In the genomic region with DNA sequence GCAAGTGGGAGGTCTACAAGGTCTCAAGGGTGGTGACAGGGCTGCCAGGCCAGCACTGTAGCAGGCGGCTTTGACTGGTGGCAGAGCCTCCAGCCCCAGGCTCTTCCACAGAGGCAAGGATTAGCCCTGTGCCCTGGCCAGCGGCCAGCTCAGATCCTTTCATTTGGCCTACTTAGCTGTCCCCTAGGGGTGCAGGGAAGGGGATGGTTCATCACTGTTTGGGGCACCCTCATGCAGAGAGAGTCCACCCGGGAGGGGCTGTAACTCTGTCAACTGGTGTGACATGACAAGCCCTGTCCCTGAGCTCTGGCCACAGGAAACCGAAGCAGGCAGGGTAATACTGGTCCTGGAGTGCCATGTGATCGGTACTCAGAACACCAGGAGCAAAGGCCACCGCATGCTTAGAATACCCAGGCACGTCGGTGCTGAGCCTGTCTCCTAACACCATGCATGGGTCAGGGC, we compare ENCODE assay signal across 8 mouse cellular contexts.
A peak's percentile ranks its signal among the peaks of the same experiment; 100 is the strongest.
DNase-seq lines count a peak whose midpoint lies in the region; ATAC-seq lines count a peak whose summit lies in the region.
"Had no signal": no experiment of that assay in that cellular context is flagged by ENCODE, and none has a peak within 500 bp of the region (broad histone marks: within the 10 kb centered on the region; RNA-seq: fewer than 3 reads in every experiment).

No protein-coding gene starts in this region.

- no peak overlapping the region for H3K27ac ChIP-seq in kidney, embryonic 14.5 days (ENCODE audit: low read depth, low read length)
- H3K27ac ChIP-seq in midbrain, embryonic 11.5 days (ENCODE audit: low read depth, low read length) = no peak overlapping the region

- ATAC-seq in kidney, embryonic 14.5 days (ENCODE audit: low FRiP score, low TSS enrichment) = 0 out of 2 replicates have a peak, but pooled peaks have one; percentile 39
- peak; percentile 27; the same call in 1 of the 2 replicates for ATAC-seq in midbrain, embryonic 11.5 days (ENCODE audit: low FRiP score)

- no peaks in the 10 kb centered on the region for H3K9me3 ChIP-seq in kidney, embryonic 14.5 days (ENCODE audit: control insufficient read depth, low read length)
- H3K9me3 ChIP-seq in midbrain, embryonic 11.5 days (ENCODE audit: control insufficient read depth, low read length) = no peaks in the 10 kb centered on the region

- DNase-seq in kidney, adult 18-20 months = no peak
- peak; percentile 80 for DNase-seq in cerebellum, adult 11-12 months
- DNase-seq in cerebellum, postnatal 14 days = peak; percentile 68 to 73
- DNase-seq in midbrain, embryonic 11.5 days (ENCODE audit: low spot score, missing footprints) = peak; percentile 78
- no peak for DNase-seq in adrenal gland, postnatal 36 days
- no peak for DNase-seq in layer of hippocampus, adult 18-20 months (ENCODE audit: low spot score in 2 of 2)
- DNase-seq: layer of hippocampus, adult 9-11 months had no signal

- H3K4me2 ChIP-seq in kidney, embryonic 14.5 days (replicated peaks; ENCODE audit: low read depth, low read length) = no peak overlapping the region
- no peak overlapping the region for H3K4me2 ChIP-seq in midbrain, embryonic 11.5 days

- 60% methylated on average over 8 of the region's 8 CpGs for WGBS in kidney, embryonic 14.5 days
- WGBS in midbrain, embryonic 11.5 days = 54% methylated on average over 8 of the region's 8 CpGs

- no peak overlapping the region for H3K9ac ChIP-seq in kidney, embryonic 14.5 days (ENCODE audit: low read depth, low read length)
- H3K9ac ChIP-seq in midbrain, embryonic 11.5 days (ENCODE audit: low read length) = no peak overlapping the region

- no peak overlapping the region for H3K4me3 ChIP-seq in kidney, embryonic 14.5 days (ENCODE audit: low read length)
- no peak overlapping the region for H3K4me3 ChIP-seq in midbrain, embryonic 11.5 days (ENCODE audit: low read depth, low read length)

- H3K27me3 ChIP-seq in kidney, embryonic 14.5 days (ENCODE audit: control insufficient read depth, insufficient read depth, low read length) = no peaks in the 10 kb centered on the region
- H3K27me3 ChIP-seq in midbrain, embryonic 11.5 days (ENCODE audit: control insufficient read depth, insufficient read depth, low read length) = no peaks in the 10 kb centered on the region

- H3K4me1 ChIP-seq in kidney, embryonic 14.5 days (ENCODE audit: control insufficient read depth, insufficient read depth, low read length) = 0 out of 2 replicates have a peak, but pooled peaks cover 2% of the 10 kb centered on the region
- no peaks in the 10 kb centered on the region for H3K4me1 ChIP-seq in midbrain, embryonic 11.5 days (ENCODE audit: control insufficient read depth, insufficient read depth, low read length)

- no peaks in the 10 kb centered on the region for H3K36me3 ChIP-seq in kidney, embryonic 14.5 days (ENCODE audit: control insufficient read depth, insufficient read depth, low read length)
- no peaks in the 10 kb centered on the region for H3K36me3 ChIP-seq in midbrain, embryonic 11.5 days (ENCODE audit: control insufficient read depth, insufficient read depth, low read length)

Comparison
In these comparisons a context has a peak if more than half of its experiments do, and no peak if none do; other contexts are left out.
1. DNase-seq: peak in cerebellum, adult 11-12 months (single experiment), cerebellum, postnatal 14 days (2 of 2) and midbrain, embryonic 11.5 days (single experiment); none in kidney, adult 18-20 months (single experiment), adrenal gland, postnatal 36 days (0 of 2) and layer of hippocampus, adult 18-20 months (0 of 2).